Mouse (Mus musculus): Measurements from ENCODE around the gene Bcorl1. TPM values are rescaled to one million over a fixed set of nuclear protein-coding genes. Genes with fewer than 3 reads are reported as not detected.

Bcorl1 gene
- total and polyA plus RNA-seq, 2 experiments from 2014 or later, result 4.0 to 8.5 TPM

DNA sequence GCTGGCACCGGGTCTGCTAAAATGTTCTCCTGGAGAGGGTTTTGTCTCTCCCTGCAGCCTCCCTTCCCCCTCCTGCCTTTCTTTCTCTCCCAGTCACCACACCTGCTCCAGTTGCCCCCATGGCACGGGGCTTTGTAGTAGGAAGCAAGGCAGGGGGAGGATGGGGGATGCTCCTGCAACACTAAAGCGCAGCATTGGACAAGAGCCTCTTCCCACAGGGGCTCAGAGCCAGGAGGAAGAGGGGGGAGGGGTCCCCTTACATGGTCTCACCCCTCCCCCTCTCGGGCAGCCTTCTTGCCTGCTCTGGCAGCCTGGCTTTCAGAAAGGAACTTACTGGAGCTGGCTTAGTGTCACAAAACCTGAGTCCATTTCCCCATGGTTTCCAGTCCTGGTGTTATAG, 44.8 kb downstream of the Bcorl1 start:
- Histone ChIP-seq H3K27me3 (ENCODE audit: insufficient read depth, low read length) (no peaks in the 10 kb centered on the region), H3K9me3 (ENCODE audit: low read length) (no peaks in the 10 kb centered on the region), H3K27ac (no peak overlapping the region), H3K4me1 (ENCODE audit: insufficient read depth, low read length) (no peaks in the 10 kb centered on the region), H3K9ac (replicated peaks; ENCODE audit: low read length) (no peak overlapping the region), H3K4me2 (ENCODE audit: low read depth, low read length) (no peak overlapping the region), H3K4me3 (ENCODE audit: low read length) (no peak overlapping the region), H3K36me3 (ENCODE audit: insufficient read depth, low read length) (peaks cover 10% of the 10 kb centered on the region)
- ATAC-seq (peak; percentile 58; the same call in 1 of the 2 replicates), DNase-seq (ENCODE audit: low spot score) (peak; percentile 46)
- TF ChIP-seq CTCF (IDR thresholded peaks at IDR 0.05; ENCODE audit: low read depth), result no peak
- WGBS, result 45% methylated on average over 4 of the region's 4 CpGs

DNA sequence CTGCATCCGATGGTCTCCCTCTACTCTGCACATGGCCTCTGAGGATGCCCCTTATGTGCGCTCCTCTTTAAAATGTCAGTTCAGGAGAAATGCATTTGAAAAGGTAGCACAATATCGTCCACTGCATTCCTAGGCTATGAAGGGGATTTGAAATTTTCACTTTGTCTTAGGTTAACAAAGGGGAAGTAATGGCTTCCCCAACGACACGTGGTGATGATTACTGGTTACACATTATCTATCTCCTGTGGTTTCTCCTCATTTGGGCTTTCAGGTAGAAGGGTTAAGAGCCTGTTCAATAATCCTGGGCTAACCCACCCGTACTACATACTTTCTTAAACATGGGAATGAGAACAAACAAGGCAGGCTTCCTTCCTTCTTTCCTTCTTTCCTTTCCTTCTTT, 48.2 kb downstream of the Bcorl1 start:
- H3K9ac ChIP-seq (replicated peaks; ENCODE audit: low read length), result no peak overlapping the region
- 90% methylated on average over 6 of the region's 6 CpGs for WGBS
- peaks cover 6% of the 10 kb centered on the region; the same call in 1 of the 2 replicates for H3K36me3 ChIP-seq (ENCODE audit: insufficient read depth, low read length)
- TF ChIP-seq CTCF (IDR thresholded peaks at IDR 0.05; ENCODE audit: low read depth), result no peak
- H3K9me3 ChIP-seq (ENCODE audit: low read length), result no peaks in the 10 kb centered on the region
- H3K27ac ChIP-seq, result no peak overlapping the region
- no peak for ATAC-seq
- no peak overlapping the region for H3K4me3 ChIP-seq (ENCODE audit: low read length)
- H3K27me3 ChIP-seq (ENCODE audit: insufficient read depth, low read length), result no peaks in the 10 kb centered on the region
- H3K4me1 ChIP-seq (ENCODE audit: insufficient read depth, low read length), result no peaks in the 10 kb centered on the region
- H3K4me2 ChIP-seq (ENCODE audit: low read depth, low read length), result no peak overlapping the region
- no peak for DNase-seq (ENCODE audit: low spot score)

DNA sequence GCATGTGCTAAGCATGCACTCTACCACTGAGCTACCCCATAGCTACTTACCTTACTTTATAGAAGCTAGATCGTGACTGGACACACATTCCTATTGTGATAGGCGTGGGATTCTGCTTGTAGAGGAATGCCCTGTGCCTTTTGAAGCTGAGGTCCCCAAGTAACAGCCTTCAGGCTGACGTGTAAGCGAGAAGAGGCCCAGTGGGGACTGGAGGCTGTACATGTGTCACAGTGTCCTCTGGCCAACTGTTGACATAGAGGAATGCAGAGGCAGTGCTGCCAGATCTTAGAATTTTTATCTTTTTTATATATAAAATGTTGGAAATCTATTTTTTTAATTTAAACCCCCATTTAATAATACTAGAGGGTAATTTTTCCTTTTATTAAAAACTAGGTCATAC, 58.8 kb downstream of the Bcorl1 start:
- Histone ChIP-seq H3K36me3 (ENCODE audit: insufficient read depth, low read length) (no peaks in the 10 kb centered on the region), H3K27ac (no peak overlapping the region), H3K27me3 (ENCODE audit: insufficient read depth, low read length) (no peaks in the 10 kb centered on the region), H3K9me3 (ENCODE audit: low read length) (no peaks in the 10 kb centered on the region), H3K4me3 (ENCODE audit: low read length) (no peak overlapping the region), H3K9ac (replicated peaks; ENCODE audit: low read length) (no peak overlapping the region), H3K4me1 (ENCODE audit: insufficient read depth, low read length) (no peaks in the 10 kb centered on the region), H3K4me2 (ENCODE audit: low read depth, low read length) (no peak overlapping the region)
- DNase-seq (ENCODE audit: low spot score) (no peak), ATAC-seq (no peak)
- no peak for TF ChIP-seq CTCF (IDR thresholded peaks at IDR 0.05; ENCODE audit: low read depth)
- 76% methylated on average over 4 of the region's 4 CpGs for WGBS

DNA sequence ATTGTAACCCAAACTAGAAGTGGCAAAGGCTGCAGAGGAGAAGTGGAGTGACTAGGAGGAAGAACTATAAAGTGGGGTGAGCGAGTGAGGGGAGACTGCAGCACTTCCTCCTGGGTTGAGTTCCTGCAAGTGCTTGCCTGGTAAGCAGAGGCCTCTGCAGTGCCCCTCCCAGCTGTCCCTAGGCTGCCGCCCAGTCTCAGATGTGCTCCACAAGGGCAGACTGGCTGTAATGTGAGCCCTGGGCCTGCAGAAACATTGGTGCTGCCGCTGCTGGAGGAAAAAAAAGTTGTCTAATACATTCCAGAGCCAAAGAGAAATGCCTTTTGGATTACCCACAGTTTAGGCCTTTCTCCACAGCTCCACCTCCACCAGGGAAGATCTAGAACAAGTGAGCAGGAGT, 64.0 kb downstream of the Bcorl1 start:
- Histone ChIP-seq H3K27me3 (ENCODE audit: insufficient read depth, low read length) (no peaks in the 10 kb centered on the region), H3K27ac (no peak overlapping the region), H3K9me3 (ENCODE audit: low read length) (no peaks in the 10 kb centered on the region), H3K4me2 (ENCODE audit: low read depth, low read length) (no peak overlapping the region), H3K9ac (replicated peaks; ENCODE audit: low read length) (no peak overlapping the region), H3K4me3 (ENCODE audit: low read length) (no peak overlapping the region), H3K36me3 (ENCODE audit: insufficient read depth, low read length) (no peaks in the 10 kb centered on the region), H3K4me1 (ENCODE audit: insufficient read depth, low read length) (no peaks in the 10 kb centered on the region)
- TF ChIP-seq CTCF (IDR thresholded peaks at IDR 0.05; ENCODE audit: low read depth), result no peak
- no peak for ATAC-seq
- WGBS, result 62% methylated on average over 3 of the region's 3 CpGs
- no peak for DNase-seq (ENCODE audit: low spot score)

DNA sequence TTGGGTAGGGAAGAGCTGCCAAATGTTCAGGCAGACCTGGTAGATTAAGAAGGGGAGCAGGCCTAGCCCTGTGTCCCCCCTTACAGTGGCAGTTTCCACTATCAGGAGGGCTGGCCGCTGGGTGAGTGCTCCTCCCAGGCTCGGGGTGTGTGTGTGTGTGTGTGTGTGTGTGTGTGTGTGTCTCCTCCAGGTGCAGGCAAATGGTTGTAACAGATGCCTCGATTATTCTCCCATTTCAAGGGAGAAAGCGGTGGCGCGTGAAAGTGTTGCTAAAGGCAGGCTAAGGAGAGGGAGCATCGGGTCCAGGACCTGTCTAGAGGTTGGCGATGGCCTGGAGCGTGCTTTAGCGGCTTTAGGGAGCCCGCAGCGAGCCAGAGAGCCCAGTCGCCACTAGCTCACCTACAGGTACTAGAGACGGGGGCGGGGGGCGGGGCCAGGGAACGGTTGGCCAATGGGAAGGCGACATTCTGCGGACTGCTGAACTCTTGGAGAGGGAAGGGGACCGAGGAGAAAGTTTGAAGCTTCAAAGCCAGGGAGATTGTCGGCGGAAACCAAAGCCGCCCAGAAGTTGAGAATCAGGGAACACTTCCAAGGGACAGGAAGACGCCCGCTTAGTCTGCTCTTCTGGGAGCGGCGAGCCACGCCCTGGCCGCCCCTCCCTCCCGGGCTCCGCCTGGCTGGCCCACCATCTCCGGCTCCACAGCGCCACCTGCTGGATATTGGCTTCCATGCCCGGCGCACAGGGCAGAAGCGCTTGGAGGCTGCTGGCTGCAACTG, 68.6 kb downstream of the Bcorl1 start:
- H3K9me3 ChIP-seq (ENCODE audit: low read length), result no peaks in the 10 kb centered on the region
- peak overlapping the region; percentile 54 for H3K4me2 ChIP-seq (ENCODE audit: low read depth, low read length)
- H3K9ac ChIP-seq (replicated peaks; ENCODE audit: low read length), result no peak overlapping the region
- 20% methylated on average over 34 of the region's 36 CpGs for WGBS
- no peak overlapping the region for H3K27ac ChIP-seq
- no peaks in the 10 kb centered on the region for H3K27me3 ChIP-seq (ENCODE audit: insufficient read depth, low read length)
- TF ChIP-seq CTCF (IDR thresholded peaks at IDR 0.05; ENCODE audit: low read depth), result peak; percentile 84
- peak; percentile 79 for DNase-seq (ENCODE audit: low spot score)
- no peaks in the 10 kb centered on the region for H3K36me3 ChIP-seq (ENCODE audit: insufficient read depth, low read length)
- peak; percentile 92 for ATAC-seq
- no peaks in the 10 kb centered on the region for H3K4me1 ChIP-seq (ENCODE audit: insufficient read depth, low read length)
- H3K4me3 ChIP-seq (ENCODE audit: low read length), result peak overlapping the region; percentile 37

DNA sequence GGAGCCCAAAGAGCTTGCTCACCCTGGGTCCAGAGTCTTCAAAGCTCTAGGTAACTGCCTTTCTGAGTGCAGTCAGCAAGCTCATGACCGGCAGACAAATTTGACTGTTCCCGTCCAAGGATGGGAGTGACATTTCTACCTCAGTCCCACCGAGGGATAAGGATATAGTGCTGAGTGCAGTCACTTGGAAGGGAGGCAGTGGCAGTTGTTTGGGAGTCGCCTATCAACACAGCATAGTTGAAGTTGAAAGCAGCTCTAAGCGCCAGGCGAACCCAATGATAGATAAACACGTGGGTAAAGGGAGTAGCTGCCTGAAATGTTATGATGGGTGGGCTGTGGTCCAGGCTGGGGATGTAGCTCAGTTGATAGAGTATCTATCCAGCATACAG, 69.2 kb downstream of the Bcorl1 start:
- Histone ChIP-seq H3K9me3 (ENCODE audit: low read length) (no peaks in the 10 kb centered on the region), H3K4me3 (ENCODE audit: low read length) (peak overlapping the region; percentile 37), H3K4me1 (ENCODE audit: insufficient read depth, low read length) (no peaks in the 10 kb centered on the region), H3K9ac (replicated peaks; ENCODE audit: low read length) (no peak overlapping the region), H3K4me2 (ENCODE audit: low read depth, low read length) (peak overlapping the region; percentile 54), H3K27me3 (ENCODE audit: insufficient read depth, low read length) (no peaks in the 10 kb centered on the region), H3K27ac (no peak overlapping the region), H3K36me3 (ENCODE audit: insufficient read depth, low read length) (no peaks in the 10 kb centered on the region)
- DNase-seq (ENCODE audit: low spot score), result no peak
- ATAC-seq, result peak; percentile 4; the same call in 1 of the 2 replicates
- 32% methylated on average over 7 of the region's 7 CpGs for WGBS
- no peak for TF ChIP-seq CTCF (IDR thresholded peaks at IDR 0.05; ENCODE audit: low read depth)

DNA sequence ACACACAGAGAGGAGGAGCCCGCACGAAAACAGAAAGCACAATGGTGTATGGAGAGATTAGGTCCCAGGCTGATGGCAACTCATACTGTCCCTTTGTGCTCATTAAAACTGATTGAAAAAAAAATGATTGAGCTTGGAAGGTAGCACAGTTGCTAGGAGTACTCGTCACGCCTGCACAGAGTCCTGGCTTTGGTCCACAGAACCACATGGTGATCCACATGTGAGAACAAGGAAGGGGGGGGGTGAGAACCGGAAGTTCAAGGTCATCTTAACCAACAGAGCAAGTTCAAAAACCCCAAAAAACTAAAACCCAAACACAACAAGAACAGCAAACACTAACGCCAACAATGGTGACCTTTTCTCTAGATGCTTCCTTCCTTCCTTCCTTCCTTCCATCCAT, 71.5 kb downstream of the Bcorl1 start:
- Histone ChIP-seq H3K4me2 (ENCODE audit: low read depth, low read length) (no peak overlapping the region), H3K27me3 (ENCODE audit: insufficient read depth, low read length) (no peaks in the 10 kb centered on the region), H3K4me1 (ENCODE audit: insufficient read depth, low read length) (no peaks in the 10 kb centered on the region), H3K9me3 (ENCODE audit: low read length) (no peaks in the 10 kb centered on the region), H3K36me3 (ENCODE audit: insufficient read depth, low read length) (no peaks in the 10 kb centered on the region), H3K27ac (no peak overlapping the region), H3K9ac (replicated peaks; ENCODE audit: low read length) (no peak overlapping the region), H3K4me3 (ENCODE audit: low read length) (no peak overlapping the region)
- ATAC-seq, result no peak
- no peak for TF ChIP-seq CTCF (IDR thresholded peaks at IDR 0.05; ENCODE audit: low read depth)
- DNase-seq (ENCODE audit: low spot score), result no peak
- WGBS, result 76% methylated on average over 6 of the region's 6 CpGs

All from hindbrain, postnatal 0 days (tissue).